Mouse (Mus musculus): ENCODE measurements around the gene Brms1. TPM values are rescaled to one million over a fixed set of nuclear protein-coding genes. Genes with fewer than 3 reads are reported as not detected.
A peak's percentile ranks its signal among the peaks of the same experiment; 100 is the strongest.

Brms1 gene
- polyA plus RNA-seq, 1 experiment, result 47.0 TPM

DNA sequence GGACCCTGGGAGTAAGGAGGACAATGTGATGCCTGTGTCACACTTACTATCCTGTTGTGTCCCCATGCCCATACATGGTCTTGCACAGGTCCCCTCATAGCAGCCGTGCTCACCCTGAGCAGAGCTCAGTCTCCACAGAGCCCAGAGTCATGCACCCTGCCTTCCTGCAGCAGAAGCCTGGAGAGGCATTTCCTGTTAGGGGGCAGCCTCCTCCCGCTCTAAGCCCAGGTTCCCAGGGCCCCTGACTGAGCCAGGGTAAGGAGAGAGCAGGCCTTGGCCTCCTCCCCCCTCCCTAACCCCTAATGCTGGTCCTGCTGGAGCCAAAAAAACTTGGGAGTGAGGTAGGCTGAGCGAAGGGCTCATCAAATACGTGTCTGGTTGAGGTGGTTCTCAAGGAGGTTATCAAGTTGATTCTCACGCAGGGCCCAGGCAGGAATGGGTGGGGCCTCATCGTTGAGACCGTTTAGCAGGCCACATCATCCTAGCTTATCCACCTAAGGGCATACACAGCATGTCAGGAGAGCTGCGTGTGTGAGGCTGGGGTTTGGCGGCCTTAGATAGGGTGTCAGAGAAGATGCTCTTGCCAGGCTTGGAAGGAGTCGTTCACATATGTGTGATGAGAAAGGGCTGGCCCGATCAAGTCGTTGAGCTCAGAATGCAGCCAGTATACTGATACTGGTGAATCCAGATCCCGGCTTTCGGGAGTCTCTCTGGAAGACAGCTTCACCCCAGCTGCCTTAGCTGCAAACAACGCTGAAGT is 26.1 kb downstream of the Brms1 start:
- TF ChIP-seq CTCF (IDR thresholded peaks at IDR 0.05; ENCODE audit: extremely low read depth, insufficient read length, insufficient replicate concordance, low read depth, low read length), result no peak
- TF ChIP-seq POLR2A (IDR thresholded peaks at IDR 0.05; ENCODE audit: low read depth, low read length), result no peak
- 13% methylated on average over 15 of the region's 15 CpGs for WGBS
- H3K27me3 ChIP-seq (ENCODE audit: control insufficient read depth, insufficient read depth, low read length), result peaks cover 27% of the 10 kb centered on the region
- H3K4me1 ChIP-seq (ENCODE audit: control insufficient read depth, insufficient read depth, insufficient read length, low read length), result peaks cover 14% of the 10 kb centered on the region
- peak overlapping the region; percentile 35 for H3K27ac ChIP-seq (ENCODE audit: insufficient read depth, low read depth, low read length)
- H3K36me3 ChIP-seq (ENCODE audit: control insufficient read depth, insufficient read depth, low read length), result no peaks in the 10 kb centered on the region
- H3K4me3 ChIP-seq (ENCODE audit: low read depth, low read length), result no peak overlapping the region

DNA sequence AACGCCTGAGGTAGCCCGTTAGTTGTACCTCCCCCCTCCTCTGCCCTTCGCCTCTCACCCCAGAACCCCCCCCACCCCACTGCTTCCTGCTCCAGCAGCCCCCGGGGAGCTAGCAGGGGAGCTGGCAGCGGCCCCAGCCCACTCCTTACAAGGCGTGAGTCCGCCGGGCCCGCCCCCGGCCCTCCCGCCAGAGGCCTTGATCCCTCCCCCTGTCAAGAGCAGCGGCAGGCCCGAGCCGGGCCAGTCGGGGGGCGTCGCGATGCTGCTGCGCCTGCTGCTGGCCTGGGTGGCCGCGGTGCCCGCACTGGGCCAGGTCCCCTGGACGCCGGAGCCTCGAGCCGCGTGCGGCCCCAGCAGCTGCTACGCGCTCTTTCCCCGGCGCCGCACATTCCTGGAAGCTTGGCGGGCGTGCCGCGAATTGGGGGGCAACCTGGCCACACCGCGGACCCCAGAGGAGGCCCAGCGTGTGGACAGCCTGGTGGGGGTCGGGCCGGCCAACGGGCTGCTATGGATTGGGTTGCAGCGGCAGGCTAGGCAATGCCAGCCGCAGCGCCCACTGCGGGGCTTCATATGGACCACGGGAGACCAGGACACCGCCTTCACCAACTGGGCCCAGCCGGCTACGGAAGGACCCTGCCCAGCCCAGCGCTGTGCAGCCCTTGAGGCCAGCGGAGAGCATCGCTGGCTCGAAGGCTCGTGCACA is 26.9 kb downstream of the Brms1 start, which contains the start of gene Cd248:
TSS of gene Cd248 (plus strand) at position 212 of the 703 bp plus-strand sequence.
- Histone ChIP-seq H3K36me3 (ENCODE audit: control insufficient read depth, insufficient read depth, low read length) (no peaks in the 10 kb centered on the region), H3K27ac (ENCODE audit: insufficient read depth, low read depth, low read length) (peak within 1 kb of the TSS; percentile 35), H3K4me3 (ENCODE audit: low read depth, low read length) (peak within 1 kb of the TSS; percentile 61), H3K27me3 (ENCODE audit: control insufficient read depth, insufficient read depth, low read length) (peaks cover 27% of the 10 kb centered on the region), H3K4me1 (ENCODE audit: control insufficient read depth, insufficient read depth, insufficient read length, low read length) (peaks cover 14% of the 10 kb centered on the region)
- TF ChIP-seq CTCF (IDR thresholded peaks at IDR 0.05; ENCODE audit: extremely low read depth, insufficient read length, insufficient replicate concordance, low read depth, low read length) (no peak), POLR2A (IDR thresholded peaks at IDR 0.05; ENCODE audit: low read depth, low read length) (no peak)
- 3% methylated on average over 55 of the region's 56 CpGs for WGBS

DNA sequence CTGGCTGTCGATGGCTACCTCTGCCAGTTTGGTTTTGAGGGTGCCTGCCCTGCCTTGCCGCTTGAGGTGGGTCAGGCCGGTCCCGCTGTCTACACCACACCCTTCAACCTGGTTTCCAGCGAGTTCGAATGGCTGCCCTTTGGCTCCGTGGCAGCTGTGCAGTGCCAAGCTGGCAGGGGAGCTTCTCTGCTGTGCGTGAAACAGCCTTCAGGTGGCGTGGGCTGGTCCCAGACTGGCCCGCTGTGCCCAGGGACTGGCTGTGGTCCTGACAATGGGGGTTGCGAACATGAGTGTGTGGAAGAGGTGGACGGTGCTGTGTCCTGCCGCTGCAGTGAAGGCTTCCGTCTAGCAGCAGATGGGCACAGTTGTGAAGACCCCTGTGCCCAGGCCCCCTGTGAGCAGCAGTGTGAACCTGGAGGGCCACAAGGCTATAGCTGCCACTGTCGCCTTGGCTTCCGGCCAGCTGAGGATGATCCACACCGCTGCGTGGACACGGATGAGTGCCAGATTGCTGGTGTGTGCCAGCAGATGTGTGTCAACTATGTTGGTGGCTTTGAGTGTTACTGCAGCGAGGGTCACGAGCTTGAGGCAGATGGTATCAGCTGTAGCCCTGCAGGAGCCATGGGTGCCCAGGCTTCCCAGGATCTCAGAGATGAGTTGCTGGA is 27.5 kb downstream of the Brms1 start:
- 33% methylated on average over 21 of the region's 21 CpGs for WGBS
- TF ChIP-seq CTCF (IDR thresholded peaks at IDR 0.05; ENCODE audit: extremely low read depth, insufficient read length, insufficient replicate concordance, low read depth, low read length) (no peak), POLR2A (IDR thresholded peaks at IDR 0.05; ENCODE audit: low read depth, low read length) (no peak)
- Histone ChIP-seq H3K4me3 (ENCODE audit: low read depth, low read length) (peak overlapping the region; percentile 61), H3K27ac (ENCODE audit: insufficient read depth, low read depth, low read length) (no peak overlapping the region), H3K36me3 (ENCODE audit: control insufficient read depth, insufficient read depth, low read length) (no peaks in the 10 kb centered on the region), H3K27me3 (ENCODE audit: control insufficient read depth, insufficient read depth, low read length) (peaks cover 27% of the 10 kb centered on the region), H3K4me1 (ENCODE audit: control insufficient read depth, insufficient read depth, insufficient read length, low read length) (peaks cover 14% of the 10 kb centered on the region)

DNA sequence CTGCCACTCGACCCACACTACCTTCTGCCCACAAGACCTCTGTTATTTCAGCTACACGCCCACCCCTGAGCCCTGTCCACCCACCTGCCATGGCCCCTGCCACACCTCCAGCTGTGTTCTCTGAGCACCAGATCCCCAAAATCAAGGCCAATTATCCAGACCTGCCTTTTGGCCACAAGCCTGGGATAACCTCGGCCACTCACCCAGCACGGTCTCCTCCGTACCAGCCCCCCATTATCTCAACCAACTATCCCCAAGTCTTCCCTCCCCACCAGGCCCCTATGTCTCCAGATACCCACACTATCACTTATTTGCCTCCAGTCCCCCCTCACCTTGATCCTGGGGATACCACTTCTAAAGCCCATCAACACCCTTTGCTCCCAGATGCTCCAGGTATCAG is 28.3 kb downstream of the Brms1 start:
- Histone ChIP-seq H3K27me3 (ENCODE audit: control insufficient read depth, insufficient read depth, low read length) (peaks cover 27% of the 10 kb centered on the region), H3K4me3 (ENCODE audit: low read depth, low read length) (no peak overlapping the region), H3K36me3 (ENCODE audit: control insufficient read depth, insufficient read depth, low read length) (no peaks in the 10 kb centered on the region), H3K4me1 (ENCODE audit: control insufficient read depth, insufficient read depth, insufficient read length, low read length) (peaks cover 14% of the 10 kb centered on the region), H3K27ac (ENCODE audit: insufficient read depth, low read depth, low read length) (no peak overlapping the region)
- WGBS, result 77% methylated on average over 5 of the region's 5 CpGs
- no peak for TF ChIP-seq CTCF (IDR thresholded peaks at IDR 0.05; ENCODE audit: extremely low read depth, insufficient read length, insufficient replicate concordance, low read depth, low read length)
- no peak for TF ChIP-seq POLR2A (IDR thresholded peaks at IDR 0.05; ENCODE audit: low read depth, low read length)

DNA sequence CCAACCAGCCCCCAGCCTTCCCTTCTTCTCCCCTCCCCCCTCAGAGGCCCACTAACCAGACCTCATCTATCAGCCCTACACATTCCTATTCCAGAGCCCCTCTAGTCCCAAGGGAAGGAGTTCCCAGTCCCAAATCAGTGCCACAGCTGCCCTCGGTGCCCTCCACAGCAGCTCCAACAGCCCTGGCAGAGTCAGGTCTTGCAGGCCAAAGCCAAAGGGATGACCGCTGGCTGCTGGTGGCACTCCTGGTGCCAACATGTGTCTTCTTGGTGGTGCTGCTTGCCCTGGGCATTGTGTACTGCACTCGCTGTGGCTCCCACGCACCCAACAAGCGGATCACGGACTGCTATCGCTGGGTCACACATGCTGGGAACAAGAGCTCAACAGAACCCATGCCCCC is 28.8 kb downstream of the Brms1 start:
- Histone ChIP-seq H3K4me1 (ENCODE audit: control insufficient read depth, insufficient read depth, insufficient read length, low read length) (peaks cover 14% of the 10 kb centered on the region), H3K27ac (ENCODE audit: insufficient read depth, low read depth, low read length) (no peak overlapping the region), H3K36me3 (ENCODE audit: control insufficient read depth, insufficient read depth, low read length) (no peaks in the 10 kb centered on the region), H3K27me3 (ENCODE audit: control insufficient read depth, insufficient read depth, low read length) (peaks cover 27% of the 10 kb centered on the region), H3K4me3 (ENCODE audit: low read depth, low read length) (no peak overlapping the region)
- TF ChIP-seq CTCF (IDR thresholded peaks at IDR 0.05; ENCODE audit: extremely low read depth, insufficient read length, insufficient replicate concordance, low read depth, low read length), result no peak
- TF ChIP-seq POLR2A (IDR thresholded peaks at IDR 0.05; ENCODE audit: low read depth, low read length), result no peak
- 85% methylated on average over 7 of the region's 7 CpGs for WGBS

DNA sequence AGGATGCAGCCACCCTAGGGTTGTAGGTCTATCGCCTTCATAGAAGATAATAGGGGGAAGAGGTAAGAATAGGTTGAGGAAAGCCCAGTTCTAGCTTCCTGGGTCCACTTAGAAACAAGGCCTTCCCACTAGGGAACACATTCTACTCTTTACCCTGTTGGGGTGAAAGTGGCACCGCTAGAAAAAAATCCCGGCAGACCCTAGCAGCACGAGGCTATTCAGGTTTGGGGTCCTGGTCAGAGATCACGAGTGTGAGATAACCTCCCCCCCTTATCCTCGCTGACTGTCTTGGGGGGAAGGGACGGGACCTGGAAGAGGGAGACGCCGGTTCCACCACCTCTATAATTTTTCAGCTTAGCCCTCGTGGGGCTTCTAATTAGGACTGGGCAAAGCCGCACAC is 29.9 kb downstream of the Brms1 start:
- TF ChIP-seq POLR2A (IDR thresholded peaks at IDR 0.05; ENCODE audit: low read depth, low read length), result no peak
- TF ChIP-seq CTCF (IDR thresholded peaks at IDR 0.05; ENCODE audit: extremely low read depth, insufficient read length, insufficient replicate concordance, low read depth, low read length), result no peak
- H3K4me1 ChIP-seq (ENCODE audit: control insufficient read depth, insufficient read depth, insufficient read length, low read length), result peaks cover 14% of the 10 kb centered on the region
- H3K36me3 ChIP-seq (ENCODE audit: control insufficient read depth, insufficient read depth, low read length), result no peaks in the 10 kb centered on the region
- H3K4me3 ChIP-seq (ENCODE audit: low read depth, low read length), result peak overlapping the region; percentile 63
- WGBS, result 43% methylated on average over 11 of the region's 11 CpGs
- peaks cover 27% of the 10 kb centered on the region for H3K27me3 ChIP-seq (ENCODE audit: control insufficient read depth, insufficient read depth, low read length)
- H3K27ac ChIP-seq (ENCODE audit: insufficient read depth, low read depth, low read length), result no peak overlapping the region

Measured in small intestine, adult 2 months (tissue).